Mouse (Mus musculus): ENCODE data around the gene Wdr11. TPM values are rescaled to one million over a fixed set of nuclear protein-coding genes. Genes with fewer than 3 reads are reported as not detected.

Wdr11 gene
- polyA plus RNA-seq, 2 experiments = 8.6 to 8.9 TPM

- no peaks in the 10 kb centered on the region for H3K9me3 ChIP-seq (ENCODE audit: control insufficient read depth, low read length)
- no peaks in the 10 kb centered on the region for H3K36me3 ChIP-seq (replicated peaks; ENCODE audit: control insufficient read depth, insufficient read depth, low read depth)
- ATAC-seq (ENCODE audit: insufficient read depth) = no peak
- no peaks in the 10 kb centered on the region for H3K4me1 ChIP-seq (replicated peaks; ENCODE audit: control insufficient read depth in 2 of 2, insufficient read depth in 2 of 2, low read length in 1 of 2)
- no peak for DNase-seq (ENCODE audit: low read depth in 3 of 3, low spot score in 3 of 3)
- WGBS (ENCODE audit: insufficient replicate concordance) = 60% methylated on average over 8 of the region's 8 CpGs
- no peaks in the 10 kb centered on the region for H3K27me3 ChIP-seq (ENCODE audit: control insufficient read depth, insufficient read depth, low read length)
- no peak overlapping the region for H3K9ac ChIP-seq (replicated peaks)
- TF ChIP-seq CTCF (IDR thresholded peaks at IDR 0.05; ENCODE audit: low read depth) (no peak), EP300 (IDR thresholded peaks at IDR 0.05; ENCODE audit: low read depth) (no peak)
- H3K4me3 ChIP-seq (ENCODE audit: insufficient read depth in 1 of 2, low read depth in 2 of 2, low read length in 2 of 2) = no peak overlapping the region
- no peak overlapping the region for H3K4me2 ChIP-seq (ENCODE audit: low read depth)
- no peak overlapping the region for H3K27ac ChIP-seq
These were observed 87.3 kb downstream of the Wdr11 start for GRCm38 (mm10) chr7:129678972-129679371.

GRCm38 (mm10) chr7:129680534-129681210 lies 89.0 kb downstream of the Wdr11 start:
- H3K27ac ChIP-seq = no peak overlapping the region
- no peaks in the 10 kb centered on the region for H3K27me3 ChIP-seq (ENCODE audit: control insufficient read depth, insufficient read depth, low read length)
- no peaks in the 10 kb centered on the region for H3K9me3 ChIP-seq (ENCODE audit: control insufficient read depth, low read length)
- DNase-seq (ENCODE audit: low read depth in 3 of 3, low spot score in 3 of 3) (no peak), ATAC-seq (ENCODE audit: insufficient read depth) (no peak)
- H3K4me3 ChIP-seq (ENCODE audit: insufficient read depth in 1 of 2, low read depth in 2 of 2, low read length in 2 of 2) = no peak overlapping the region
- no peaks in the 10 kb centered on the region for H3K4me1 ChIP-seq (replicated peaks; ENCODE audit: control insufficient read depth in 2 of 2, insufficient read depth in 2 of 2, low read length in 1 of 2)
- no peak overlapping the region for H3K4me2 ChIP-seq (ENCODE audit: low read depth)
- 45% methylated on average over 10 of the region's 10 CpGs for WGBS (ENCODE audit: insufficient replicate concordance)
- TF ChIP-seq CTCF (IDR thresholded peaks at IDR 0.05; ENCODE audit: low read depth) (peak; percentile 34; the same call in 1 of the 2 replicates), EP300 (IDR thresholded peaks at IDR 0.05; ENCODE audit: low read depth) (no peak)
- no peaks in the 10 kb centered on the region for H3K36me3 ChIP-seq (replicated peaks; ENCODE audit: control insufficient read depth, insufficient read depth, low read depth)
- H3K9ac ChIP-seq (replicated peaks) = no peak overlapping the region

- Histone ChIP-seq H3K4me1 (replicated peaks; ENCODE audit: control insufficient read depth in 2 of 2, insufficient read depth in 2 of 2, low read length in 1 of 2) (no peaks in the 10 kb centered on the region), H3K4me3 (ENCODE audit: insufficient read depth in 1 of 2, low read depth in 2 of 2, low read length in 2 of 2) (no peak overlapping the region), H3K9ac (replicated peaks) (no peak overlapping the region), H3K36me3 (replicated peaks; ENCODE audit: control insufficient read depth, insufficient read depth, low read depth) (no peaks in the 10 kb centered on the region), H3K9me3 (ENCODE audit: control insufficient read depth, low read length) (no peaks in the 10 kb centered on the region), H3K27me3 (ENCODE audit: control insufficient read depth, insufficient read depth, low read length) (no peaks in the 10 kb centered on the region), H3K27ac (no peak overlapping the region), H3K4me2 (ENCODE audit: low read depth) (no peak overlapping the region)
- DNase-seq (ENCODE audit: low read depth in 3 of 3, low spot score in 3 of 3) (no peak), ATAC-seq (ENCODE audit: insufficient read depth) (no peak)
- WGBS (ENCODE audit: insufficient replicate concordance) = 38% methylated on average over 3 of the region's 3 CpGs
- TF ChIP-seq EP300 (IDR thresholded peaks at IDR 0.05; ENCODE audit: low read depth) (no peak), CTCF (IDR thresholded peaks at IDR 0.05; ENCODE audit: low read depth) (no peak)
These were observed 90.9 kb downstream of the Wdr11 start for GRCm38 (mm10) chr7:129682525-129682924.

GRCm38 (mm10) chr7:129685326-129685725 lies 93.7 kb downstream of the Wdr11 start:
- 56% methylated on average over 5 of the region's 5 CpGs for WGBS (ENCODE audit: insufficient replicate concordance)
- Histone ChIP-seq H3K27me3 (ENCODE audit: control insufficient read depth, insufficient read depth, low read length) (no peaks in the 10 kb centered on the region), H3K9me3 (ENCODE audit: control insufficient read depth, low read length) (no peaks in the 10 kb centered on the region), H3K27ac (no peak overlapping the region), H3K9ac (replicated peaks) (no peak overlapping the region), H3K4me2 (ENCODE audit: low read depth) (no peak overlapping the region), H3K4me1 (replicated peaks; ENCODE audit: control insufficient read depth in 2 of 2, insufficient read depth in 2 of 2, low read length in 1 of 2) (no peaks in the 10 kb centered on the region), H3K4me3 (ENCODE audit: insufficient read depth in 1 of 2, low read depth in 2 of 2, low read length in 2 of 2) (no peak overlapping the region), H3K36me3 (replicated peaks; ENCODE audit: control insufficient read depth, insufficient read depth, low read depth) (no peaks in the 10 kb centered on the region)
- TF ChIP-seq CTCF (IDR thresholded peaks at IDR 0.05; ENCODE audit: low read depth) = no peak
- no peak for TF ChIP-seq EP300 (IDR thresholded peaks at IDR 0.05; ENCODE audit: low read depth)
- ATAC-seq (ENCODE audit: insufficient read depth) (no peak), DNase-seq (ENCODE audit: low read depth in 3 of 3, low spot score in 3 of 3) (no peak)

Data from liver, embryonic 14.5 days (tissue).